Mouse (Mus musculus) forebrain, embryonic 11.5 days (tissue): Measurements from ENCODE around the gene Kdm2b. TPM values are rescaled to one million over a fixed set of nuclear protein-coding genes. Genes with fewer than 3 reads are reported as not detected.
A peak's percentile ranks its signal among the peaks of the same experiment; 100 is the strongest.

Experiments
- ATAC-seq: fragments of 200-750 bp; cut with Nextera tagmentation; replicated peaks from 2 replicates; pipeline ENCODE4 v1.8.0; 2017; ENCODE audit warnings: moderate TSS enrichment; ENCODE audit not compliant: low FRiP score
- DNase-seq: peaks from one replicate; pipeline ENCODE4 v3.0.0-alpha.2; 2017; ENCODE audit warnings: low spot score
- H3K27ac ChIP-seq: fragments of 300-500 bp; sonication (generic); 2 replicates; pipeline ENCODE4 v1.5.1; 2014; ENCODE audit warnings: low read depth, low read length
- H3K27me3 ChIP-seq: fragments of 300-500 bp; sonication (generic); 2 replicates; pipeline ENCODE4 v1.6.1; 2014; ENCODE audit warnings: mild to moderate bottlenecking, low read length, mixed read lengths; ENCODE audit not compliant: control insufficient read depth, insufficient read depth
- H3K36me3 ChIP-seq: fragments of 300-500 bp; sonication (generic); 2 replicates; pipeline ENCODE4 v1.6.1; 2014; ENCODE audit warnings: mild to moderate bottlenecking, low read length, moderate library complexity, mixed read lengths; ENCODE audit not compliant: control insufficient read depth, insufficient read depth
- H3K4me1 ChIP-seq: fragments of 300-500 bp; sonication (generic); replicated peaks from 2 replicates; pipeline ENCODE4 v1.6.1; 2014; ENCODE audit warnings: low read length, mixed read lengths; ENCODE audit not compliant: control insufficient read depth, insufficient read depth
- H3K4me2 ChIP-seq: fragments of 300-500 bp; sonication (generic); 2 replicates; pipeline ENCODE4 v1.6.1; 2014; ENCODE audit warnings: low read depth, mild to moderate bottlenecking, low read length, moderate library complexity, mixed read lengths; ENCODE audit not compliant: severe bottlenecking
- H3K4me3 ChIP-seq: fragments of 300-500 bp; sonication (generic); 2 replicates; pipeline ENCODE4 v1.5.1; 2014; ENCODE audit warnings: low read depth, low read length
- H3K9ac ChIP-seq: fragments of 300-500 bp; sonication (generic); 2 replicates; pipeline ENCODE4 v1.6.1; 2014; ENCODE audit warnings: low read length
- H3K9me3 ChIP-seq: fragments of 300-500 bp; sonication (generic); 2 replicates; pipeline ENCODE4 v1.6.1; 2016; ENCODE audit warnings: low read length, mixed read lengths; ENCODE audit not compliant: control insufficient read depth
- WGBS: fragments of 180-500 bp; shearing (Covaris S2); extraction: QIAGEN DNeasy Blood & Tissue Kit; methylation state at CpG from one replicate; pipeline ENCODE4 v1.1.7; 2014; 5-methylcytosine and 5-hydroxymethylcytosine counted together
- polyA plus RNA-seq: library from polyadenylated mRNA; unstranded; fragments of >200 nt; fragmentation: Nextera tagmentation; extraction: Ambion mirVana; gene quantifications from 2 replicates; pipeline ENCODE4 v1.2.1, GENCODE M21; 2014

Gene Kdm2b
- polyA plus RNA-seq, 1 experiment from 2014 or later: 92.4 TPM

DNA sequence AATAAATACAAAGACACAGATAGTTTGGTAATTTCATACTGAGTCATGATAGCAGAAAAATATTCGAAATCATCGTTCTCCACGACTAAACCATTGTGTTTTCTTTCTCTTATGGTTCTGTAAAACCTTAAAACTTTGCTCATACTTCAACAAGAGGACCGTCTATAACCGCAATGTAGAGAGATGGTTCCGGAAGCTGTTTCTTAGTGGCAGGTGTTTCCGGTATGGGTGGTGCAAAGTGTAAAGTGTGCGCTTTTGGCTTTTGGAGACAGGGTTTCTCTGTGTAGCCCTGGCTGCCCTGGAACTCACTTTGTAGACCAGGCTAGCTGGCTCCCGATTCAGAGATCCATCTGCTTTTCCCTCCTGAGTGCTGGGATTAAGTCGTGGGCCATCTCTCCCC, 157.1 kb downstream of the Kdm2b start:
- H3K27me3 ChIP-seq: no peaks in the 10 kb centered on the region
- H3K36me3 ChIP-seq: no peaks in the 10 kb centered on the region
- WGBS: 89% methylated on average over 10 of the region's 10 CpGs
- ATAC-seq: no peak
- H3K9me3 ChIP-seq: no peaks in the 10 kb centered on the region
- H3K27ac ChIP-seq: no peak overlapping the region
- H3K4me1 ChIP-seq: no peaks in the 10 kb centered on the region
- H3K4me2 ChIP-seq: no peak overlapping the region
- no peak overlapping the region for H3K9ac ChIP-seq
- DNase-seq: no peak
- H3K4me3 ChIP-seq: no peak overlapping the region

DNA sequence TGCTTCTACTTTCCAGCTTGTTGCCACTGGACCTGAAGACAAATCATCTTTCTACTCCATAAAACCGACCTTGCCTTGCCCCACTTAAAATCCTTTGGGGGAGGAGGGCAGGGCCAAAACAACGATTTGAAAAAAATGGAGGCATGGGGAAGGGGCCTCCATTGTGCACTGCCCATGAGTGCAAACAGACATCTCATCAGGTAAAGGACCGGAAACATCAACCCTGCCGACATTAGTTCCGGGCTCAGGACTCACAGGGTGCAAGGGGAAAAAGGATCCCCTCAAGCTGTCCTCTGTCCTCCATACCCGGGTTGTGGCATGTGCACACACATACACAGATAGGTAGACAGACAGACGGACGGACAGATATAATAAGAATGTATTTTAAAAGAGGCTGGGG, 164.5 kb downstream of the Kdm2b start:
- no peak overlapping the region for H3K4me3 ChIP-seq
- WGBS: 84% methylated on average over 8 of the region's 8 CpGs
- H3K27me3 ChIP-seq: no peaks in the 10 kb centered on the region
- no peaks in the 10 kb centered on the region for H3K9me3 ChIP-seq
- no peaks in the 10 kb centered on the region for H3K36me3 ChIP-seq
- no peak overlapping the region for H3K4me2 ChIP-seq
- DNase-seq (no peak), ATAC-seq (no peak)
- H3K4me1 ChIP-seq: peaks cover 1% of the 10 kb centered on the region; the same call in 1 of the 2 replicates
- no peak overlapping the region for H3K27ac ChIP-seq
- H3K9ac ChIP-seq: no peak overlapping the region

DNA sequence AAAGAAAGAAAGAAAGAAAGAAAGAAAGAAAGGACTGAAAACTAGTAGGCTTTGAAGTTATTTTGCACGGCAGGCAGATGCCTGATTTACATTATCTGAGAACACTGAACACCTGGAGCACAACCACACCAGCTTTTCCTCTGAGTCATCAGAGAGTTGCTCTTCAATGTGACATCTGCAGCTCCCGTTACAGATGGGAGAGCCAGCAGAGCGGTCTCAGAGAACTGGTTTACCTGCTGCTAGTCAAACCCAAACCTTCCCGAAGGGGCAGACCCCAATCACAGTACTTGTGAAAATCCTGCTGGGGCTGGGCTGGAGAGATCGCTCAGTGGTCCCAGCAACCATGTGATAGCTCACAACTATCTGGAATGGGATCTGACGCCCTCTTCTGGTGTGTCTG, 165.2 kb downstream of the Kdm2b start:
- no peaks in the 10 kb centered on the region for H3K27me3 ChIP-seq
- H3K4me3 ChIP-seq: no peak overlapping the region
- no peak overlapping the region for H3K27ac ChIP-seq
- no peak overlapping the region for H3K9ac ChIP-seq
- WGBS: 77% methylated on average over 6 of the region's 6 CpGs
- ATAC-seq: no peak
- no peak for DNase-seq
- no peaks in the 10 kb centered on the region for H3K9me3 ChIP-seq
- H3K4me2 ChIP-seq: no peak overlapping the region
- no peaks in the 10 kb centered on the region for H3K36me3 ChIP-seq
- peaks cover 4% of the 10 kb centered on the region; the same call in 1 of the 2 replicates for H3K4me1 ChIP-seq

DNA sequence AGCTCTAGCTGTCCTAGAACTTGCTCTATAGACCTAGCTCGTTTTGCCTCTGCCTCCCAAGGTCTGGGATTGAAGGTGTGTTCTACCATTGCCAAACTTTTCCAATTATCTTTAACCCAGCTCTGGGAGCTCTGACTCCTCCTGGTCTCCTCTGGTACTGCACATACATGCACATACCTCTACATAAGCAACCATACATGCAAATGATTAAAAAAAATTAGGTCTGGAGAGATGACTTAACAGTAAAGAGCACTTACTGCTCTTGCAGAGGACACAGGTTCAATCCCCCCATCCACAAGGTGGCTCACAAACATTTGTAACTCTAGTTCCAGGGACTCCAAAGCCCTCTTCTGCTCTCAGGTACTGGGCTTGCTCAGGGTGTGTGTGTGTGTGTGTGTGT, 165.6 kb downstream of the Kdm2b start:
- Histone ChIP-seq H3K9me3 (no peaks in the 10 kb centered on the region), H3K27ac (no peak overlapping the region), H3K27me3 (no peaks in the 10 kb centered on the region), H3K4me1 (peaks cover 4% of the 10 kb centered on the region; the same call in 1 of the 2 replicates), H3K36me3 (no peaks in the 10 kb centered on the region), H3K4me2 (no peak overlapping the region), H3K9ac (no peak overlapping the region), H3K4me3 (no peak overlapping the region)
- DNase-seq: no peak
- no peak for ATAC-seq
- WGBS: 76% methylated on average over 1 of the region's 1 CpGs

DNA sequence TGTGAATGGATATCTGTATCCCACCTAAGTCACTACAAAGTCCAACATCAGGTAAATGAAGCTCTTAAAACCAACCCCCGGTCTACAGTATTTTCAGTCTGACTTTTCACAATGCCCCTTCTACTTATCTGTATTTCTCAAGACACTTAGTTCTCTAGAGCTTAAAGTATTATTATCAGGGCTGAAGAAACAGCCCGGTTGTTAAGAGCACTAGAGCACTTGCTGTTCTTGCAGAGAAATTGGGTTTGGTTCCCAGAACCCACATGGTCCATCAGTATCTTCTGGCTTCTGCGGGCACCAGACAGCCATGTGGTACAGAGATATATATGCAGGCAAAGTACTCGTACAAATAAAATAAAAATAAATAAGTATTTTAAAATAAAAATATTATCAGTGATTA, 167.2 kb downstream of the Kdm2b start:
- Histone ChIP-seq H3K36me3 (peaks cover 10% of the 10 kb centered on the region; the same call in 1 of the 2 replicates), H3K9ac (no peak overlapping the region), H3K9me3 (no peaks in the 10 kb centered on the region), H3K4me1 (peaks cover 4% of the 10 kb centered on the region; the same call in 1 of the 2 replicates), H3K4me3 (no peak overlapping the region), H3K4me2 (no peak overlapping the region), H3K27me3 (no peaks in the 10 kb centered on the region), H3K27ac (no peak overlapping the region)
- ATAC-seq (no peak), DNase-seq (no peak)
- 87% methylated on average over 4 of the region's 4 CpGs for WGBS

DNA sequence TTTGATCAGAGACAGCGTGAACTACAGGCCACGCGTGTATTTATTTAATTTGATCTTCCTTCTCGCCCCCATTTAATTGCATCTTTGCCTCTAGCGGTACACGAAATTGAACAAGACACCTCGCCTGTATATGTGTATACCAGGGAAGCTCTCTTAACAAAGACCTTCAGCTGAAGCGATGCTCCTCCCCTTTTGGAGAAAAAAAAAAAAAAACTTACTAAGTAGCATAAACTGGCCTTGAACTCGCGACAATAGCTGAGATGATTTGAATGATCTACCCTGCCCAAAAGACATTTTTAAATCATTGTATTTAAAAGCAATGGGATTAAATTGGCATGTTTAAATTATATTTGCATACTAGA, 168.1 kb downstream of the Kdm2b start:
- H3K4me3 ChIP-seq: peak overlapping the region; percentile 79
- H3K4me1 ChIP-seq: peaks cover 4% of the 10 kb centered on the region; the same call in 1 of the 2 replicates
- peak overlapping the region; percentile 88 for H3K27ac ChIP-seq
- H3K9me3 ChIP-seq: no peaks in the 10 kb centered on the region
- peak overlapping the region; percentile 85 for H3K9ac ChIP-seq
- no peaks in the 10 kb centered on the region for H3K27me3 ChIP-seq
- peaks cover 10% of the 10 kb centered on the region; the same call in 1 of the 2 replicates for H3K36me3 ChIP-seq
- 0% methylated on average over 10 of the region's 10 CpGs for WGBS
- no peak for DNase-seq
- ATAC-seq: peak; percentile 63; the same call in 1 of the 2 replicates
- H3K4me2 ChIP-seq: peak overlapping the region; percentile 59; the same call in 1 of the 2 replicates

DNA sequence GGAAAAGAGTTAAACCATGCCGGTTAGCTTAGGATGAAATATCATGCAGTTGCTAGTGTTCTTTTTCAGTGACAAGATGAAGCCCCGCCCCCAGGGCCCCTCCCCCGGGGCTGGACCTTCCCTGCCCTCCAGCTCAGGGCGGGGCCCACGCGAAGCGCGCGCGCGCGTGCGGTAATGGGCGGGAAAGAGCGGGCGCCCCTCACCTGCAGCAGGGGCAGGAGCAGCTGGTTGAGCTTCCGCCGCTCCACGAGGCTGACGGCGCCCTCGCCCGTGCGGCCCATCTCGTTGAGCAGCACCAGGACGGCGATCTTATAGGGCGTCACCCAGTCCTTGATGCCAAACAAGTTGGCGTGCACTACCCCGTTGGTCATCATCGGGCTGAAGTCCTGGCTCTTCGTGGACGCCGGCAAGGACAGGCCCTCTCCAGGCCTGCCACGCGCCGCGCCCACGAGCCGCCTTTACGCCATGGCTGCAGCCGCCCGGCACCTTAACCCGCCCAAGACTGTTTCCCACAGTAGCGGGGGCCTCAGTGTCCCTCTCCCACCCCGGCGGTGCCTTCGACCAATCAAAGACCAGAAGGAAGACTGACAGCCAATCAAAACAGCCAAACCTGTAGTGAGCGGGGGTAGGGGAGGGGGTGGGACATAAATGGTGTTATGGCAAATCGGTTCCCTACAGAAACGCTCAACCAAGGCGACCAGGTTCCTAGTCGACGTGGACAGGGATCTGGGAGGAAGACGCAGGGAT, 168.7 kb downstream of the Kdm2b start, which contains the start of gene Anapc5:
Gene Anapc5, minus strand, starts transcription at position 563 of the 747 bp plus-strand sequence.
- H3K36me3 ChIP-seq: peaks cover 10% of the 10 kb centered on the region; the same call in 1 of the 2 replicates
- ATAC-seq (peak; percentile 99), DNase-seq (peak; percentile 96)
- H3K4me1 ChIP-seq: peaks cover 4% of the 10 kb centered on the region; the same call in 1 of the 2 replicates
- no peaks in the 10 kb centered on the region for H3K9me3 ChIP-seq
- H3K27ac ChIP-seq: peak within 1 kb of the TSS; percentile 88
- H3K9ac ChIP-seq: peak within 1 kb of the TSS; percentile 85
- H3K27me3 ChIP-seq: no peaks in the 10 kb centered on the region
- H3K4me3 ChIP-seq: peak within 1 kb of the TSS; percentile 79
- H3K4me2 ChIP-seq: peak within 1 kb of the TSS; percentile 59
- under 1% methylated on average over 55 of the region's 55 CpGs for WGBS
